Mouse (Mus musculus) brain, adult 2 months (tissue): ENCODE results near the gene Strap.
A peak's percentile ranks its signal among the peaks of the same experiment; 100 is the strongest.
"Not testable (repeated sequence)": the region's sequence is repeated elsewhere in the genome, so short reads cannot be mapped to it uniquely, and the experiment has no call there.

Source experiments
- DNase-seq: peaks from one replicate; pipeline ENCODE4 v3.0.0; 2011; ENCODE audit warnings: low read depth, low spot score

The Strap gene

GRCm38 (mm10) chr6:137734846-137735609 lies at the start of gene Strap:
Strap (plus strand) TSS chr6:137735078.
- DNase-seq: peak; percentile 99

GRCm38 (mm10) chr6:137687667-137688066 lies 47.2 kb upstream of the Strap start:
- DNase-seq: no peak

DNA sequence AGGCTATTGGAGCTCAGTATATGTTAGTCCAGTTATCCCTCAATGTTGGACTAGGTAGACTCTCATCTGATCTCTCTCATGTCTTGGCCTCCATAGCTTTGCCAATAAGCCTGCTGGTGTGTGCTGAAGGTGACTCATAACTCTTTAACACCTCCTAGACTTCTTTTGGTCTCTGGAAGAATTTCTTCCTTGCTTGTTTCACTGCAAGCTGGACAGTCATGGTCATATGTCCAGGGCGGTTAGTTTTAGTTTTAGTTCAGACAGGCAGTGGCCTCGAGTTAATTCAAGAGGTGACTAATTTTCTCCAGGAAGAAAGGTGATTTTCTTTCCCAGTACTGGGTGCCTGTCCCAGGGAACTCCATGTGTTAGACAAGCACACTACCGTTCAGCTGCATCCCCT lies 46.8 kb upstream of the Strap start:
- DNase-seq: no peak

DNA sequence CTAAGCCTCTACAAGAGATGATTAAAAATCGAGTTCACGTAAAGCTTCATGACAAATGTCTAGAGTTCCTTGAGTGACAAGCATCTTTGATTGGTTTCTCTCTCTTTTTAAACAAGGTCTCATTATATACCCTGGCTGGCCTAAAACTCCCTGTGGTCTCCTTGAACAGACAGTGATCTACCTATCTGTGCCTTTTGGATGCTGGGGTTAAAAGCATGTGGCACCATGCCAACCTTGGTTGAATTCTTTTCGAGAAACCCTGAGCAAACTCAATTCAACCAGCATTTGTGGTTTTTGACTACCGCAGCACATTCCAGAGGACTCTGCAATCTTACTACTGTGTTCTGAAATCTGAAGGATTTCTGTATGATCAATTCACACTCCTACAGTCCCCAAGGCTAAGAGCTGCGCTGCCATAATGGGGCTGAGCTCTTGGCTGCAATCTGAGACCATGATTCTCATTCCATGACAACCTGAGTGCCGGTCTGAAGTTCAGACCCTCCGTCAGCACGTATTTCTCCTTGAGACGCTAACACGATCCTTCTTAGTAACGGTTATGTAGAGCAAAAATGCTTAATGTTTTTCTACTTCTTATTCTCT lies 46.3 kb upstream of the Strap start:
- DNase-seq: no peak

DNA sequence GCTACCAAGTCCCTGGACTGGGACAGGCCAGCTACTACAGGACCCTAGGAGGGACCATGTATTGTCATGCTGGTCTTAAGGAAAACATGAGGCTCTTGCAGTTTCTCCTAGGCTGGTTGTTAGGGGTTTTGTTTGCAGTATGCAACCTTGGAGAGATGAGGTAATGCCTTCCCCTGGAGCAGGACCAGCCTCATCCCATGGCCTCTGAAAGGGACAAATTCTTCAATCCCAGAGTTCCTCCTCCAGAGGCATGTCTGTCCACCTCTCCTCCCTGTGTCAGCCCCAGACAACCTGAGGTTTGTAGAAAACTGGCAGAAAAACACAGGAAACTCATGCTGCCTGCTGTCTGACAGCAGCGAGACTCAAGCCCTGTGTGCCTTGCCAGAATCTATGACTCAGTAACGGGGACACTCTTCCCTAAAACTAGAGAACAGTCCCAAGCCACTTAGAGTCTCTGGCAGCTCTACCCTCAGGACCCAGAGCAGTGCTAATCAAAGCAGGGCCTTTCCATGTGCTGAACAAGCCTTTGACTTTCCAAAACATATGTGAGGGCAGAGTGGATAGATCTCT lies 44.2 kb upstream of the Strap start:
- peak; percentile 33 for DNase-seq

DNA sequence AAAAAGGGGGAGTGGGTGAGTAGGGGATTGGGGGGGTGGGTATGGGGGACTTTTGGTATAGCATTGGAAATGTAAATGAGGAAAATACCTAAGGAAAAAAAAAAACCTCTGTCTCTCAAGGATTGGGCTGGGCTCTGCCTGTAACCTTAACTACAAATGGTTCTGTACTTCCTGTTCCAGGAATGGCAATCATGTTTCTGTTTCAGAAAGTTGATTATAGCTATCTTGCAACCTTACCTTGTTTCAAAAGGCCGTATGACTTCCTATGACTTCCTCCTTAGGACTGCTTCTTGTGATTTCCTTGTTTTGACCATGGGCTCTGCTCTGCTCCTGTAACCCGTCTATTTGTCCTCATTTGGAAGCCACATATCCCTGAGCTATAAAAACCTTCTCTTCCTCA lies 40.6 kb upstream of the Strap start:
- no peak for DNase-seq

DNA sequence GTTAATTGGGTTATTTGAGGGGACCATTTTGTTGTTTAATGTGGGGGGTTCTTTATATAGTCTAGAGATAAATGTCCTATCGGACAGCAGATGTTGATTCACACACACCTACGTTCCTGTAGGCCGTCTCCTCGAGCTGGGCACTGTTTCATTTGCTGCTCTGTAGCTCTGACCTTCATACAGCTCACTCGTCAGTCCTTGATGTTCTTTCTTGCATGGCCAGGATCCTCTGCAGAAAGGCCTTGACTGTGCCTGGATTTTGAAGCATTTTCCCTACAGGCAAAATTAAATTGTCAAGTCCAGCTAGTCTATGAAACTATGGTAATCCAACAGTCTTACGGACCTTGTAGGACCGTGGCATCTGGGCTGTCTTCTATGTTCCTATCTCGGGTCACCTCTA lies 39.8 kb upstream of the Strap start:
- no peak for DNase-seq

GRCm38 (mm10) chr6:137696445-137697204 lies 38.3 kb upstream of the Strap start:
- DNase-seq: no peak

- DNase-seq: no peak
Measured at GRCm38 (mm10) chr6:137699434-137699833, 35.4 kb upstream of the Strap start.

DNA sequence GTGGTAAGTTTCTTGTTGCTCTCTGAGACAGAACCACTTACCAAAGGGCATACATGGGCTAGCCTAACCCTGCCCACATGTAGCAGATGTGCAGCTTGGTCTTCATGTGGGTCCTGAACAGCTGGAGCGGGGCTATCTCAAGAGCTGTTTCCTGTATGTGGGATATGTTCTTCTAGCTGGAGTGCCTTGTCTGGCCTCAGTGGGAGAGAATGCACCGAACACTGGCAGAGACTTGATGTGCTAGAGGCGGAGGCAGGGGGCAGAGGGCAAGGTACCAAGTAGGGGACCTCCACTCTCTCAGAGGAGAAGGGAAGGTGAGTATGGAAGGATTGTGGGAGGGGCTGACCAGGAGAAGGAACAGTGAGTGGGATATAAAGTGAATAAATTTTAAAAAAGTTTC lies 32.7 kb upstream of the Strap start:
- DNase-seq: no peak

GRCm38 (mm10) chr6:137702918-137703317 lies 32.0 kb upstream of the Strap start:
- no peak for DNase-seq

DNA sequence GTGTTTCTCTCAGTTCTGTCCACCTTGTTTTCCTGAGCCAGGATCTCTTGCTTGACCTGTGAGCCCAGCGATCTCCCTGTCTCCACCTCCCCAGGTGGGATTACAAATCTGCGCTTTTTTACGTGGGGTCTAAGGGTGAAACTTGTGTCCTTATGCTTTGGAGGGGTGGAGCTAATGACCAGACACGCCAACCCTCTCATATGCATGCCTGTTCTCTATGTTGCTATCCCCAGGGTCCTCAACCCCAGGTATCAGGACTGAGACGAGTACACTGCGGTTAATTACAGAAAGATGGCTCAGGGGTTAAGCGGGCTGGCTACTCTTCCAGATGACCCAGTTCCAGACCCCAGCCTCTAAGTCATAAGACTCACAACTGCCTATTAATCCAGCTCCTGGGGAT lies 31.4 kb upstream of the Strap start:
- no peak for DNase-seq

- DNase-seq: no peak
Measured at GRCm38 (mm10) chr6:137704300-137704939, 30.5 kb upstream of the Strap start.

DNA sequence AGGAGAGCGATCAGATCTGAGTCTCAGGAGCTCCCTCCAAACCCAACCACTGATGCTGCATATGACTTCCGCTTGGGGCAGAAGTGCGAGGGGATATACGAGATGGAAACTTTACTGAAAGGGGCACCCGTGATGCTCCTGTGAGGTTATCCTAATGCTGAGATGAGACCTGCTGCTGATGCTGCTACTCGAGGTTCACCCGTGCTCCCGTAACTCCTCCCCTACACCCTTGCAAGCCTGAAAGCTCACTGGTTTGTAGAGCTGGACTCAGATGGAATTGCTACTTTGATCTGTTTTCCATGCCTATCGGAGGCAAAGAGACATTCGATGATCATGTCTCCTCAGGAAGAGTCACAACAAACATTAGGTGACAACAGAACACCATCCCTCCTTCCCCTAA lies 28.7 kb upstream of the Strap start:
- no peak for DNase-seq

DNA sequence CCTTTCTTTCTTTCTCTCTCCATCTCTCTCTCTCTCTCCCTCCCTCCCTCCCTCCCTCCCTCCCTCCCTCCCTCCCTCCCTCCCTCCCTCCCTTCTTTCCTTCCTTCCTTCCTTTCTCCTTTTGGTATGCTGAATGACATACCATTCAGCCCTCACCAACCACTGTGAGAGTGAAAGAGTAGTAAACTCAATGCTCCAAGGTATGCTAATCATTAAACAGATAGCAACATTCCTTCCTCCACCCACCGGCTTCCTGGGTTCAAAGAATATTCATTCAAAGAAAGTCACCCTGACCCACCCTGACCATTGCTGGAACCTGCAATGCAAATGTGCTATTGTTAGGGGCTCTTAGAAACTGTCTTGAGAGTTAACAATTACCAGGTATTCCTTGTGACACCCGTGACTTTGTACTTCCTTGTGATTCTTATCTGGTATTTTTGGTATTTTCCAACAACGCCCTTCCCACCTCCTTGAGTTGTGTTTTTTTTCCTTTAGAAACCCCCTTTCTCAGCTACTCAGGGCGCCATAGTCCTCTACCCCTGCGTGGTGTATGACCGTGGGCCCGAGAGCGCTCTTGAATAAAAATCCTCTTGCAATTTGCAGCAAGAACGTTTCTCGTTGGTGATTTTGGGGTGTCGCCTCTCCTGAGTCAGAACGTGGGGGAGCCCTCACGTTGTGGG lies 26.0 kb upstream of the Strap start:
- DNase-seq: not testable (repeated sequence)

DNA sequence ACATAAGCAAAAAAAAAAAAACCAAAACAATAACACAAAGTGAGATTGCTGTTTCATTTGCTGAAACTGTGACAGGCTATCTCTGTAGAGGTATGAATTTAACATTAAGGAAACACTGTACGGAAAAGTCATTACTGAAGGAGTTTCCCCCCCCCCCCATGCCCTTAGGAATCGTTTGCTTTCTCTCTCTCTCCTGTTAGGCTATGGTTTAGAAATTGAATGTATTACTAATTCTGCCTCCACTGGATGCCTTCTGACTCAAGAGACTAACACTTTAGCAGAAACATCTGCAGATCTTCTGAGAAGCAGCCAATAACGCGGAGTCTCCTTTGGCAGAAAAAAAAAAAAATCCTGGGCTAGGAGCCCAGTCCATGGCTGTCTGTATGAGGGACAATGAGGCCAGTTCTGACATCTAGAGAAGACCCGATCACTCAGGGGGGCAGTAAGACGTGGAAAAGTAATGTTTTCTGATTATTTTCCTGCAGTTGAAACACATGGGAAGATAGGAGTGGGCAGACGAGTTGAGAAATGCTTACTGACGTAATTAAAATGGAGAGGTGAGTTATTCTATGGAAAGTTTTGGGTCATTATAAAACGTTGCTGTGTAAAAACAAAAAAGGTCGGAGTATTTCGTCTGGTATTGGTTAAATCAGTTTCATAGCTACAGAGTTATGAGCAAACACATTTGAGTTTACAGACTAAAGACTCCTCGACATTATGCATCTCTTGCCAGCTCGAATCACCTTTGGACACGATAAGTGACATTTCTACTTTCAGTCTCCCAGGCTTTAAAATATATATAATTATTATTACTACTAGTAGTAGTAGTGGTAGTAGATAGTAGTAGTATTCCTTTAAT lies 24.5 kb upstream of the Strap start:
- DNase-seq: peak; percentile 10

GRCm38 (mm10) chr6:137712654-137713309 lies 22.1 kb upstream of the Strap start:
- DNase-seq: peak; percentile 27

- DNase-seq: peak; percentile 25
Measured at GRCm38 (mm10) chr6:137713310-137713664, 21.6 kb upstream of the Strap start.

DNA sequence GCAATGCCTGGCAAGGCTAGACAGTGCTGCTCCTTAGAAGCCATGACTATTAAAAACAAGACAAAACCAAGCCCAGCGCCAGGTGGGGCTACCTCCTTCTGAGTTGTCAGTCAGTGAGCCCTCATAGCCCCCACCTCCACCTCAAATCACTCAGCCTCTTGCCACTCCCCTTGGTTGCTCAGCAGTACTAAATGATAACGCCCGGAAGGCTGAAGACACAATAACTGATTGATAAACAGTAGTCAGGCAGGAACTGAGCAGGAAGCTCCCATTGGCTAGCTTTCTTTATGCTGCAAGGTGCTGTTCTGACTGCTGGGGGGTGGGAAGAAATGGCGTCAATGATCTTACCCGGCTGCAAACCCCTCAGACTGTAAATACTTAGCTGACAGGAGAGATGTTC lies 18.1 kb upstream of the Strap start:
- DNase-seq: no peak
